Mouse (Mus musculus) lung, embryonic 16.5 days (tissue): ENCODE measurements around the gene Megf8. TPM values are rescaled to one million over a fixed set of nuclear protein-coding genes. Genes with fewer than 3 reads are reported as not detected.

Source experiments
- ATAC-seq: fragments of 200-750 bp; cut with Nextera tagmentation; 2 replicates; pipeline ENCODE4 v1.8.0; 2017; ENCODE audit warnings: low read depth, mild to moderate bottlenecking, moderate library complexity
- H3K27ac ChIP-seq: fragments of 300-500 bp; sonication (generic); 2 replicates; pipeline ENCODE4 v1.5.1; 2014; ENCODE audit warnings: mild to moderate bottlenecking, control low read depth, low read length
- H3K27me3 ChIP-seq: fragments of 300-500 bp; sonication (generic); 2 replicates; pipeline ENCODE4 v1.6.1; 2014; ENCODE audit warnings: low read depth, low read length, mixed read lengths; ENCODE audit not compliant: control insufficient read depth, insufficient read depth
- H3K36me3 ChIP-seq: fragments of 300-500 bp; sonication (generic); 2 replicates; pipeline ENCODE4 v1.6.1; 2014; ENCODE audit warnings: low read length; ENCODE audit not compliant: control insufficient read depth, insufficient read depth
- H3K4me1 ChIP-seq: fragments of 300-500 bp; sonication (generic); replicated peaks from 2 replicates; pipeline ENCODE4 v1.6.1; 2014; ENCODE audit warnings: low read length, mixed read lengths; ENCODE audit not compliant: control insufficient read depth, insufficient read depth
- H3K4me2 ChIP-seq: fragments of 300-500 bp; sonication (generic); 2 replicates; pipeline ENCODE4 v1.6.1; 2014; ENCODE audit warnings: low read depth, low read length, control low read depth
- H3K4me3 ChIP-seq: fragments of 300-500 bp; sonication (generic); 2 replicates; pipeline ENCODE4 v1.5.1; 2014; ENCODE audit warnings: mild to moderate bottlenecking, low read length, control low read depth
- H3K9ac ChIP-seq: fragments of 300-500 bp; sonication (generic); 2 replicates; pipeline ENCODE4 v1.6.1; 2014; ENCODE audit warnings: low read length, control low read depth
- H3K9me3 ChIP-seq: fragments of 300-500 bp; sonication (generic); 2 replicates; pipeline ENCODE4 v1.6.1; 2016; ENCODE audit warnings: low read length; ENCODE audit not compliant: control insufficient read depth
- WGBS: fragments of 180-500 bp; shearing (Covaris S2); extraction: QIAGEN DNeasy Blood & Tissue Kit; methylation state at CpG from one replicate; pipeline ENCODE4 v1.1.7; 2014; 5-methylcytosine and 5-hydroxymethylcytosine counted together
- polyA plus RNA-seq: library from polyadenylated mRNA; unstranded; fragments of >200 nt; fragmentation: Nextera tagmentation; extraction: Ambion mirVana; gene quantifications from 2 replicates; pipeline ENCODE4 v1.2.1, GENCODE M21; 2015

The Megf8 gene
- polyA plus RNA-seq, 1 experiment from 2014 or later: 12.1 TPM

DNA sequence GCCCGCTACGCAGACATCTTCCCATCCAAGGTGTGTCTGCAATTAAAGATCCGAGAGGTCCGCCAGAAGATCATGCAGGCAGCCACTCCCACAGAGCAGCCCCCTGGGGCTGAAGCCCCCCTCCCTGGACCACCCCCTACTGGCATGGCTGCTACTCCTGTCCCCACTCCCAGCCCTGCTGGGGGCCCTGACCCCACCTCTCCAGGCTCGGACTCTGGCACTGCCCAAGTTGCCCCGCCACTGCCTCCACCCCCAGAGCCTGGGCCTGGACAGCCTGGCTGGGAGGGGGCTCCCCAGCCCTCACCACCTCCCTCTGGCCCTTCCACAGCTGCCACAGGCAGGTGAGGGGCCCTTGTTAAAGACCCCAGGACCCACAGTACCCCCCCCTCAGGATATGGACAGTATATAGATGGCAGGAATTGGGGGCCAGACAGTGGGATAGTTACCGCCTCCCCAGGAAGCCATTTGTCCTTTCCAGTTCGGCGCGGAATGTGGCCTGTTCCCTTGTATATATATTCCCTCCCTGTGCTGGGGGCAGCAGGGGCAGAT, 23.7 kb upstream of the Megf8 start:
- Histone ChIP-seq H3K4me2 (no peak overlapping the region), H3K36me3 (peaks cover 58% of the 10 kb centered on the region), H3K27ac (no peak overlapping the region), H3K4me1 (peaks cover 11% of the 10 kb centered on the region), H3K27me3 (no peaks in the 10 kb centered on the region), H3K9me3 (no peaks in the 10 kb centered on the region), H3K9ac (no peak overlapping the region), H3K4me3 (no peak overlapping the region)
- 76% methylated on average over 10 of the region's 10 CpGs for whole genome bisulfite sequencing
- no peak for ATAC-seq

GRCm38 (mm10) chr7:25294495-25294894, 22.5 kb upstream of the Megf8 start:
- peaks cover 46% of the 10 kb centered on the region for H3K36me3 ChIP-seq
- WGBS: 86% methylated on average over 4 of the region's 4 CpGs
- no peak for ATAC-seq

DNA sequence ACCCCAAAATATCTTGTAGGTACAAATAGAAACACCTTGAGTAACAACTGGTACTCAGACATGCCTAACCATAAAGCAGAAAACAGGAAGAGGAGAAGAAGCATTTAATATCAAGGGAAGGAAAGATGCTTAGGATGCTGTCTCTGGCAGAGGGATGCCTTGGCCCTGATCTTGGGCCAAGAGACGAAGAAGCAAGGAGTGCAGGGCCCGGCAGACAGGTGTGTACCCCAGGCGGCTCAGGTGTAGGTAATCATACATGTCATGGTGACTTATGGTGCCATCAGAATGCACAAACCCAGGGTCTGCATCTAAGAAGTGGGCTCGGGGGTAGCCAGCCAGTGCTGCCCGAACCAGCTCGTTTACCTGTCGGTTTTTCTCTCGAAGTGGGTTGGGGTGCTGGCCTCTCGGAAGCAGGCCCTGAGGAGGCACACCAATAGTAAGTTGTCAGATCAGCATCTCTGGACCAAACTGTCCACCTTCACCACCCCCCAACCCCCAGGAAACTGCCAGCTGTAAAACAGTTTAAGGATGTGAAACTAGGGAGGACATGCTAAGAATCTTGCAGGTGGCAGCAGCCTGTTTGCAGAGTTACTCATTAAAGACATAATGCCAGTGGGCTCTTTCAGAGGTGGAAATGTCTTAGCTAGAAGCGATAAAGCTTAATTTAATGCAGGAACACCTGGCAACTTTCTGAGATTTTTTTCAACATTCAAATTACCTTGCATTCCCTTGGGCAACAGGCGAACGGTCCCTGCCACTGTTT, 21.8 kb upstream of the Megf8 start:
- no peak for ATAC-seq
- 89% methylated on average over 12 of the region's 12 CpGs for WGBS
- H3K4me1 ChIP-seq: peaks cover 12% of the 10 kb centered on the region

More at GRCm38 (mm10) chr7:25294495-25294894, 22.5 kb upstream of the Megf8 start:
- Histone ChIP-seq H3K4me3 (no peak overlapping the region), H3K4me2 (no peak overlapping the region), H3K27me3 (no peaks in the 10 kb centered on the region), H3K4me1 (peaks cover 12% of the 10 kb centered on the region), H3K9ac (no peak overlapping the region), H3K9me3 (no peaks in the 10 kb centered on the region), H3K27ac (no peak overlapping the region)

GRCm38 (mm10) chr7:25296945-25297453, 20.0 kb upstream of the Megf8 start:
- Histone ChIP-seq H3K27ac (peak overlapping the region; percentile 97), H3K9ac (peak overlapping the region; percentile 89), H3K4me3 (peak overlapping the region; percentile 89), H3K4me1 (peaks cover 12% of the 10 kb centered on the region), H3K4me2 (peak overlapping the region; percentile 91), H3K9me3 (no peaks in the 10 kb centered on the region), H3K27me3 (no peaks in the 10 kb centered on the region), H3K36me3 (peaks cover 22% of the 10 kb centered on the region)
- under 1% methylated on average over 21 of the region's 21 CpGs for WGBS
- peak; percentile 49 for ATAC-seq

More for the DNA sequence above, 21.8 kb upstream of the Megf8 start:
- Histone ChIP-seq H3K4me2 (no peak overlapping the region), H3K9ac (no peak overlapping the region), H3K4me3 (no peak overlapping the region), H3K27ac (no peak overlapping the region), H3K36me3 (peaks cover 39% of the 10 kb centered on the region), H3K27me3 (no peaks in the 10 kb centered on the region), H3K9me3 (no peaks in the 10 kb centered on the region)

DNA sequence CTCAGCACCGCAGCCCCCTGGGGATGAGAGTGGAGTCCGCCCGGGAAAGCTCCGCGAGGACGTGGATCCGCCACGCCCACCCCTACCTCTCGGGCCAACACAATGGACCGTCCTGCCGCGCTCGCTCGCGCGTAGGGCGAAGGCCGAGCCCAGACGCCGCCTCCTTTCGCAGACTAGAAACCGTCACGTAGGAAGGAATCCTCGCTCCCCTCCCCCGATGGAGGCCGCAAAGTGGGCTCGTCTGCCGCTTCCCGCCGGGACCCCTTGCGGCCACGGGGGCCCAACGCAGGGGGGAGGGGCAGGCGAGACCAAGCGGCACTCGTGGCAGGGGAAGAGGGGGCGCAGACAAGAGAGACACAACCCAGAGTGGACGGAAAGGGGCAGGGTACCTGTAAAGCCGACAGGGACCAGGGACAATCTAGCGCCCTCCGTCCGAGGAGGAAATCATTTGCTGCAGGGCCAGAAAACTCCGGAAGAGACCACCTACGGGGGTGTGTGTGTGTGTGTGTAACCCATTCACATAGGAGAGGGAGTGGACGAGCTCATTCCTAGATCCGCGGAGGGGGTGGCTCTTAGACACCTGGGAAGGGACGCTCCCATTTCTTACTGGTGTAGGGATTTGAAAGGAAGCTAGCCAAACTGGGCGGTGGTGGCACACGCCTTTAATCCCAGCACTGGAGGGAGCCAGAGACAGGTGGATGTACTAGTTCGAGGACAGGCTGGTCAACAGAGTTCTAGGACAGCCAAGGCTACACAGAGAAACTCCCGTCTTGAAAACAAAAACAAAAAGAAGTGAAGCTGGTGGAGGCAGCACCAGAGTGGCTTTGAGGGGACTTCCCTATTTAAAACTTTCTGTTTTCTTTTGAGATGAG, 19.3 kb upstream of the Megf8 start, which contains the start of gene Pafah1b3:
TSS of gene Pafah1b3 (minus strand) at position 533 of the 872 bp plus-strand sequence.
- peak within 1 kb of the TSS; percentile 91 for H3K4me2 ChIP-seq

GRCm38 (mm10) chr7:25301063-25301462, 15.9 kb upstream of the Megf8 start, which contains the start of gene Prr19:
Gene Prr19 (plus strand): TSS chr7:25301411.
- 61% methylated on average over 19 of the region's 19 CpGs for WGBS
- ATAC-seq: no peak
- no peak within 1 kb of the TSS for H3K4me3 ChIP-seq
- H3K27me3 ChIP-seq: peaks cover 1% of the 10 kb centered on the region; the same call in 1 of the 2 replicates
- no peaks in the 10 kb centered on the region for H3K36me3 ChIP-seq
- no peak within 1 kb of the TSS for H3K9ac ChIP-seq
- peaks cover 12% of the 10 kb centered on the region for H3K4me1 ChIP-seq
- no peaks in the 10 kb centered on the region for H3K9me3 ChIP-seq
- H3K4me2 ChIP-seq: no peak within 1 kb of the TSS
- H3K27ac ChIP-seq: no peak within 1 kb of the TSS

More for the DNA sequence above, 19.3 kb upstream of the Megf8 start, which contains the start of gene Pafah1b3:
- H3K4me3 ChIP-seq: peak within 1 kb of the TSS; percentile 89
- H3K27ac ChIP-seq: peak within 1 kb of the TSS; percentile 97
- H3K36me3 ChIP-seq: peaks cover 16% of the 10 kb centered on the region
- no peaks in the 10 kb centered on the region for H3K27me3 ChIP-seq
- peak; percentile 93 for ATAC-seq
- no peaks in the 10 kb centered on the region for H3K9me3 ChIP-seq
- peaks cover 12% of the 10 kb centered on the region for H3K4me1 ChIP-seq
- under 1% methylated on average over 49 of the region's 52 CpGs for whole genome bisulfite sequencing
- H3K9ac ChIP-seq: peak within 1 kb of the TSS; percentile 89

DNA sequence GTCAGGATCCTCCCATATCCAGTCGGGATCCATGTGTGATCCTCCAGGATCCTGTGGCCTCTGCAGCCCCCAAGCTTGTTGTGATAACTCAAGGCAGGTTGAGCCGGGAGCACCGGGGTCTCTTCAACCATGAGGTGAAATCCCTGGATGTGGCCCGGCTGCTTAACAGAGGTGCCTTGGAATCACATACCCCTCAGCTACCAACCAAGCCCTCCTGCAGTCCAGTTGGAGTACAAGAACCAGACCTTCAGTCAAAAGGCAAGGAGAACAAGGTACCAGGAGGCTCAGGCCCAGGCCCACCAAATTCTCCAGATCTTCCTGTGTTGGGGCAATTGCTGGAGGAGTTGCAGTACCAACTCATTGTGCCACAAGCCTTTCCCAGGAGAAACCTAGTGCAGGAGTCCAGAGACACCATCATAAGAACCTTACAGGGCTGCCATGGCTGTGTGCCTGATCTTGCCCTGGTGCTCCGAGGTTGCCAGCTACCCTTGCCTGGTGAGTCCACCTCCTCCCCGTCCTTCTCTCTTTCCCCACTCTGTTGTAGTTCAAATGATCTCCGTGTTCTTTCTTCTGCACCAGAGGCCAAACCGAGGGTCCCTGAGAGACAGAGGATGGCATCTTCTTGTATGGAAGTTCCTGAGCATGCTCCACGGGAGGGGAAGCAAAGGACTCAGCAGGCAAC, 13.8 kb upstream of the Megf8 start:
- H3K4me2 ChIP-seq: no peak overlapping the region
- 51% methylated on average over 9 of the region's 9 CpGs for WGBS
- no peak overlapping the region for H3K4me3 ChIP-seq
- H3K9me3 ChIP-seq: no peaks in the 10 kb centered on the region
- no peak overlapping the region for H3K9ac ChIP-seq
- no peaks in the 10 kb centered on the region for H3K36me3 ChIP-seq
- H3K27ac ChIP-seq: no peak overlapping the region
- ATAC-seq: no peak
- H3K27me3 ChIP-seq: peaks cover 7% of the 10 kb centered on the region
- H3K4me1 ChIP-seq: peaks cover 5% of the 10 kb centered on the region; the same call in 1 of the 2 replicates

DNA sequence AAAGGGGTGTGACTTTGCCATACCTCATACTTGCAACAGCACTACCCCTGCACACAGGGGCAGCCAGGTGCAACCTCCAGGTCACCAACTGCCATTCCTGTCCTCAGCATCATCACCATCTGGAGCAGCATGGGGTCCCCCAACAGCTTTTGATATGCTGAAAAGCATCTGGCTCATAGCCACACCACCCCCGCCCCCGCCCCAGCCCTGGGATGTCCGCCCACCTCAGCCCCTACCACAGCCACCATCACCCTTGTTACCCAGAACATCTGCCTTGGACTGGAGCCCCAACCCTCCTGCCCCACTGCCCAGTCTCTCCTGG, 13.3 kb upstream of the Megf8 start:
- Histone ChIP-seq H3K27me3 (peaks cover 10% of the 10 kb centered on the region), H3K9me3 (no peaks in the 10 kb centered on the region), H3K9ac (no peak overlapping the region), H3K27ac (no peak overlapping the region), H3K4me1 (peaks cover 3% of the 10 kb centered on the region; the same call in 1 of the 2 replicates), H3K4me3 (no peak overlapping the region), H3K4me2 (no peak overlapping the region), H3K36me3 (no peaks in the 10 kb centered on the region)
- ATAC-seq: no peak
- 82% methylated on average over 3 of the region's 3 CpGs for WGBS
